Mouse (Mus musculus) lung, postnatal 0 days (tissue): Measurements from ENCODE around the gene Wdr6.

Experiments
- CTCF ChIP-seq: IDR thresholded peaks from 2 replicates; pipeline ENCODE4 v1.5.1; 2016; ENCODE audit warnings: antibody characterized with exemption, mild to moderate bottlenecking
- EP300 ChIP-seq: IDR thresholded peaks from 2 replicates; pipeline ENCODE4 v1.6.1; 2016; ENCODE audit warnings: antibody characterized with exemption, mild to moderate bottlenecking, control low read depth

GRCm38 (mm10) chr9:108573774-108574690, 4.5 kb downstream of the Wdr6 start:
- TF ChIP-seq EP300 (no peak), CTCF (peak; percentile 74)
